28 mouse cellular contexts compared by ENCODE assay signal in genomic region chr1:59094705-59095104, GRCm38 (mm10). TPM values are rescaled to one million over a fixed set of nuclear protein-coding genes. Genes with fewer than 3 reads are reported as not detected.
"Had no signal": no experiment of that assay in that cellular context is flagged by ENCODE, and none has a peak within 500 bp of the region (broad histone marks: within the 10 kb centered on the region; RNA-seq: fewer than 3 reads in every experiment).

Gene C2cd6 (minus strand): TSS chr1:59094900.

- H3K9ac ChIP-seq: liver, embryonic 14.5 days; lung, embryonic 14.5 days; midbrain, embryonic 12.5 days; neural tube, embryonic 13.5 days; neural tube, embryonic 15.5 days had no signal

- H3K27me3 ChIP-seq: midbrain, embryonic 12.5 days; neural tube, embryonic 13.5 days; neural tube, embryonic 15.5 days had no signal

- H3K4me1 ChIP-seq: midbrain, embryonic 10.5 days; midbrain, embryonic 12.5 days; neural tube, embryonic 13.5 days; neural tube, embryonic 15.5 days had no signal

- DNase-seq: lung, adult 18-20 months; lung, embryonic 14.5 days; lung, postnatal 10 days; lung, postnatal 4 days; midbrain, embryonic 14.5 days; retina, postnatal 1 day; right cerebral cortex, adult 18-20 months; right cerebral cortex, postnatal 25 days; right cerebral cortex, postnatal 4 days; spleen, adult 18-20 months; thymus, adult 2 months; thymus, postnatal 25 days; thymus, postnatal 4 days had no signal

- H3K4me3 ChIP-seq: midbrain, embryonic 10.5 days; midbrain, embryonic 12.5 days; myocyte; neural tube, embryonic 13.5 days; neural tube, embryonic 15.5 days had no signal

- H3K4me2 ChIP-seq: lung, embryonic 14.5 days; midbrain, embryonic 12.5 days; neural tube, embryonic 13.5 days; neural tube, embryonic 15.5 days had no signal

- H3K27ac ChIP-seq: liver, embryonic 14.5 days; midbrain, embryonic 10.5 days; midbrain, embryonic 12.5 days; neural tube, embryonic 13.5 days; neural tube, embryonic 15.5 days had no signal

- H3K9me3 ChIP-seq: midbrain, embryonic 10.5 days; midbrain, embryonic 12.5 days; neural tube, embryonic 13.5 days; neural tube, embryonic 15.5 days had no signal

RNA-seq across cellular contexts. Expression of gene C2cd6, which starts in this region (rescaled TPM):
- total RNA-seq: megakaryocyte, adult 5-6 weeks; megakaryocyte-erythroid progenitor cell, adult 5-6 weeks had no signal
- polyA plus RNA-seq: liver, embryonic 16.5 days; lung, embryonic 14.5 days; lung, embryonic 16.5 days; midbrain, embryonic 10.5 days; midbrain, embryonic 12.5 days; midbrain, embryonic 16.5 days; myocyte; neural tube, embryonic 11.5 days; neural tube, embryonic 13.5 days; small intestine, adult 2 months; stomach, embryonic 14.5 days; thymus, adult 2 months; urinary bladder, adult 2 months had no signal
